Mouse (Mus musculus) kidney, embryonic 16.5 days (tissue): ENCODE data around the gene Tmem232. TPM values are rescaled to one million over a fixed set of nuclear protein-coding genes. Genes with fewer than 3 reads are reported as not detected.

Experiments used
- ATAC-seq: fragments of 200-750 bp; cut with Nextera tagmentation; 2 replicates; pipeline ENCODE4 v1.8.0; 2017; ENCODE audit warnings: moderate TSS enrichment; ENCODE audit not compliant: low FRiP score, low TSS enrichment
- H3K27ac ChIP-seq: fragments of 300-500 bp; sonication (generic); 2 replicates; pipeline ENCODE4 v1.5.1; 2014; ENCODE audit warnings: low read length
- H3K27me3 ChIP-seq: fragments of 300-500 bp; sonication (generic); 2 replicates; pipeline ENCODE4 v1.6.1; 2014; ENCODE audit warnings: low read length, control low read depth, mixed read lengths; ENCODE audit not compliant: insufficient read depth
- H3K36me3 ChIP-seq: fragments of 300-500 bp; sonication (generic); 2 replicates; pipeline ENCODE4 v1.6.1; 2014; ENCODE audit warnings: low read length, control low read depth, mixed read lengths; ENCODE audit not compliant: insufficient read depth
- H3K4me1 ChIP-seq: fragments of 300-500 bp; sonication (generic); 2 replicates; pipeline ENCODE4 v1.6.1; 2014; ENCODE audit warnings: low read length, control low read depth, mixed read lengths; ENCODE audit not compliant: insufficient read depth
- H3K4me2 ChIP-seq: fragments of 300-500 bp; sonication (generic); replicated peaks from 2 replicates; pipeline ENCODE4 v1.6.1; 2014; ENCODE audit warnings: low read depth, low read length
- H3K4me3 ChIP-seq: fragments of 300-500 bp; sonication (generic); 2 replicates; pipeline ENCODE4 v1.5.1; 2014; ENCODE audit warnings: mild to moderate bottlenecking, low read length
- H3K9ac ChIP-seq: fragments of 300-500 bp; sonication (generic); replicated peaks from 2 replicates; pipeline ENCODE4 v1.6.1; 2014; ENCODE audit warnings: low read length
- H3K9me3 ChIP-seq: fragments of 300-500 bp; sonication (generic); 2 replicates; pipeline ENCODE4 v1.6.1; 2016; ENCODE audit warnings: low read length, control low read depth
- whole genome bisulfite sequencing: fragments of 180-500 bp; shearing (Covaris S2); extraction: QIAGEN DNeasy Blood & Tissue Kit; methylation state at CpG from one replicate; pipeline ENCODE4 v1.1.7; 2014; 5-methylcytosine and 5-hydroxymethylcytosine counted together
- polyA plus RNA-seq: library from polyadenylated mRNA; unstranded; fragments of >200 nt; fragmentation: Nextera tagmentation; extraction: Ambion mirVana; gene quantifications from 2 replicates; pipeline ENCODE4 v1.2.1, GENCODE M21; 2015

Tmem232 gene
- polyA plus RNA-seq, 1 experiment from 2014 or later = 0.07 TPM

DNA sequence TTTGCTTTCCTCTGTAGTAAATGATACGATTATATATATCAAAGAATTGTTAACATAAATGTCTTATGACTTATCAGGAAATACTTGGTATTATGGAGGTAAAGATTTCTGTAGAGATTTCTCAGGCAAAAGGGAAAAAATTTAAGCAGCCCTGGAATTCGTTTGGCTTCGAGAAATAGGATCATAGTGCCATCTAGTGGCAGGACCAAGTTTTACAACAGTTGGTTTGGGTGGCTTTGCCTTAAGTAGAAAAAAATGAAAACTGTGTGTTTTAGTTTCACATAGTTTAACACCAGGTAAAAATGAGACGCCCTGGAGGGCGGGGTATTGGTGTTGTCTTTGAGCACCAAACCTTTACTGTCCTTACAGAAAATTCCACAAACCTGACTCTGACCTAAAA lies 22.2 kb upstream of the Tmem232 start:
- H3K27ac ChIP-seq = no peak overlapping the region
- H3K9ac ChIP-seq = no peak overlapping the region
- H3K36me3 ChIP-seq = no peaks in the 10 kb centered on the region
- no peaks in the 10 kb centered on the region for H3K27me3 ChIP-seq
- no peak overlapping the region for H3K4me2 ChIP-seq
- 0 out of 2 replicates have a peak, but pooled peaks have one; percentile 8 for ATAC-seq
- no peaks in the 10 kb centered on the region for H3K4me1 ChIP-seq
- no peaks in the 10 kb centered on the region for H3K9me3 ChIP-seq
- WGBS = 2% methylated on average over 5 of the region's 5 CpGs
- no peak overlapping the region for H3K4me3 ChIP-seq

DNA sequence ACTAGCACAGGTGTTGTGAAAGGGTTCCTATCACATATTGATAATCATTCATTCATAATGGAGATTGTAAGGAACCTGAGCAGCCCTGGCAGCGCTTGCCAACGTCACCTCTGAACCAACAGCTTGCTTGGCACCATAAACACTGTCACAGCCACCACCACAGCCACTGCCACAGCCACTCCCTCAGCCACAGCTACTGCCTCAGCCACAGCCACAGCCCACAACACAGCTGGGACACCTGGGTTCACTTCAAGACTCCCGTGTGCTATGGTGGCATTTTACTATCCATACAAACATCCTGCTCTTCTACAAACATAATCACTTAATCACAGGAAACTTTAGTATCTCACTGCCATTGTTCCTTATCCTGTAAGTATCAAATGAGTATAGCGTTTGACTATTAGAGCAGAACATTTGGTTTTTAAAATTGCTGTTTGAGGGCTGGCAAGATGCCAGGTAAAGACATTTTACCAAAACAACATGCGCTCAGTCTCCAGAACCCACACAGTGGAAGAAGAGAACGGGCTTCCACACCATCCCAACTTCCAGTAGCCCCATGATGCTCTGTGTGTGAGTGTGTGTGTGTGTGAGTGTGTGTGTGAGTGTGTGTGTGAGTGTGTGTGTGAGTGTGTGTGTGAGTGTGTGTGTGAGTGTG lies 20.9 kb upstream of the Tmem232 start:
- no peak for ATAC-seq
- WGBS = 56% methylated on average over 6 of the region's 6 CpGs
- Histone ChIP-seq H3K4me3 (no peak overlapping the region), H3K9ac (no peak overlapping the region), H3K4me1 (no peaks in the 10 kb centered on the region), H3K9me3 (no peaks in the 10 kb centered on the region), H3K27me3 (no peaks in the 10 kb centered on the region), H3K4me2 (no peak overlapping the region), H3K36me3 (no peaks in the 10 kb centered on the region), H3K27ac (no peak overlapping the region)

DNA sequence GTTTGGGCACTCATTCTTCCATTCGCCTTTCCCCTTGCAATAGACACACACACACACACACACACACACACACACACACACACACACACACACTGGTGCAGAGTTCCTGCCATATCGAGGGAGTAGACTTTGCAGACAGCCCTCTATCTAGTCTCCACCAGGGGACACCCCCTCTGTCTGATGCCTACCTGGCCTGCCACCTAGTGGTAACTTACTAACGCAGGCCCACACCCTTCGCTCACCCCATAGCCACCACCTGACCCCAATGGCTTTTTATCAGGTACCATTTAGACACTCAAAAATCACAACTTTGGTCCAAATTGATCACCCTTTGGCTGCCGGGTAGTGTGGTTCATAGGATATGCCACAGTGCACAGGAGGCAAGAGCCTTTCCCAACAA lies 18.7 kb upstream of the Tmem232 start:
- ATAC-seq = 0 out of 2 replicates have a peak, but pooled peaks have one; percentile 16
- Histone ChIP-seq H3K27me3 (no peaks in the 10 kb centered on the region), H3K36me3 (no peaks in the 10 kb centered on the region), H3K9ac (no peak overlapping the region), H3K9me3 (no peaks in the 10 kb centered on the region), H3K4me2 (no peak overlapping the region), H3K27ac (no peak overlapping the region), H3K4me3 (no peak overlapping the region), H3K4me1 (no peaks in the 10 kb centered on the region)
- WGBS = 53% methylated on average over 5 of the region's 5 CpGs

DNA sequence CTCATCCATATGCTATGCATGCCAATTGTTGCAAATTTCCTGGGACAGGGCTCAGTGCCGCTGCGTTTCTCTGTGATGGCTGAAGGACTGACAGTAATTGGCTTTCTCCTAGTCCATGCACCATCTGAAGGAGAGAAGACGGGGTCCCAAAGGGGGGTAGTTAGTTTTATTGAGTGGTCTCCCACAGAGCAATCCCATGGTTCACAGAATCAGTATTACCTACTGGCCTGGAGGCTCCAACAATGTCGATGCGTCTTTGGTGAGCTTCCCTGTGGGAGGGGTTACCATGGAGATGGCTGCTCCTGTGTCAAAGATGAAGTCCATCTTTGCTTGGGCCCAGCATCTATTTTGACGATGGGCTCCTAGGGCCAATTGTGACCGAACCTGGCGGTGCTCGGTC lies 18.2 kb upstream of the Tmem232 start:
- no peaks in the 10 kb centered on the region for H3K27me3 ChIP-seq
- H3K4me2 ChIP-seq = 0 out of 2 replicates have a peak overlapping the region, but pooled peaks have one; percentile 1
- H3K9ac ChIP-seq = no peak overlapping the region
- no peak overlapping the region for H3K4me3 ChIP-seq
- ATAC-seq = no peak
- no peaks in the 10 kb centered on the region for H3K4me1 ChIP-seq
- H3K36me3 ChIP-seq = no peaks in the 10 kb centered on the region
- no peaks in the 10 kb centered on the region for H3K9me3 ChIP-seq
- WGBS = 72% methylated on average over 9 of the region's 9 CpGs
- no peak overlapping the region for H3K27ac ChIP-seq

DNA sequence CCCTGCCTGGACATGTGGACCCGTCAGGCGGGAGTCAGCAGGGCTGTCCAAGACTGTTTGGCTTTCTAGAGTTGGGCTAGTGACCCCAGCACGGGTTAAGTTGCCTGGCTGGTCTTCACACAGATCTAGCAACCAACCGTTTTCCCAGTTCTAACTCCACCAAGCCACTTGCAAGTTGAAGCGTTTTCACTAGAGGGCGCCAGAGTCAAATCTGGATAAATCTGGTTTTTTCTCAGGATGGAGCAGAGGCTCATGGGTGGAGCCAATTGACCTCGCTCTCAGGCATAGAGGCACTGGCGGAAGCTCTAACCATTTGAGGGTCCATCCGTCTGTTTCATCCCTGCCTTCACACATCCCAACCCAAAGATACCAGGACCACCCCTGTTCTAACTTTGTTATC lies 17.6 kb upstream of the Tmem232 start:
- 0 out of 2 replicates have a peak overlapping the region, but pooled peaks have one; percentile 1 for H3K4me2 ChIP-seq
- ATAC-seq = no peak; the same call in 1 of the 2 replicates
- WGBS = 51% methylated on average over 9 of the region's 9 CpGs

DNA sequence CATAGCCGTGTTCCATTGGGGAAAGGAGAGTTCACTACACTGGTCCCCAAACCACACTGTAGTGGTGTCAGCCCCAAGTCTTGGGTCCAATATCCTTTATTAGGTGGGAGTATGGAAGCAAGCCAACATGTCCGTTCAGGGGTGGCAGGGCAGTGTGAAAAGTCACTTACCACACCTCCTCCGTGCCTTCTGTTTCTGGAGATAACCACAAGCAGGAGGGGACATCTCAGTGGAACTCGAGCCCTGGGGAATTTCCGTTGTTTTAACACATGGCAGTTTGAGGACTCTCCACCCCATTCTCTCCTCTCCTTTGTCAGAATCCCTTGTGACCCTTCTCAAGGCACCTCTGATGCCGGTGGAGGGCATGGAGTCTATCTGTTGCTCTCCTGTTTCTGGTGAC lies 16.6 kb upstream of the Tmem232 start:
- no peaks in the 10 kb centered on the region for H3K36me3 ChIP-seq
- H3K27ac ChIP-seq = no peak overlapping the region
- H3K4me3 ChIP-seq = no peak overlapping the region
- H3K4me2 ChIP-seq = no peak overlapping the region
- no peak for ATAC-seq
- H3K9ac ChIP-seq = no peak overlapping the region
- H3K27me3 ChIP-seq = no peaks in the 10 kb centered on the region
- no peaks in the 10 kb centered on the region for H3K9me3 ChIP-seq
- 54% methylated on average over 6 of the region's 6 CpGs for WGBS
- no peaks in the 10 kb centered on the region for H3K4me1 ChIP-seq

More for the DNA sequence above, 17.6 kb upstream of the Tmem232 start:
- H3K4me1 ChIP-seq = no peaks in the 10 kb centered on the region
- H3K4me3 ChIP-seq = no peak overlapping the region
- no peak overlapping the region for H3K9ac ChIP-seq
- H3K27ac ChIP-seq = no peak overlapping the region
- no peaks in the 10 kb centered on the region for H3K36me3 ChIP-seq
- H3K9me3 ChIP-seq = no peaks in the 10 kb centered on the region
- H3K27me3 ChIP-seq = no peaks in the 10 kb centered on the region

DNA sequence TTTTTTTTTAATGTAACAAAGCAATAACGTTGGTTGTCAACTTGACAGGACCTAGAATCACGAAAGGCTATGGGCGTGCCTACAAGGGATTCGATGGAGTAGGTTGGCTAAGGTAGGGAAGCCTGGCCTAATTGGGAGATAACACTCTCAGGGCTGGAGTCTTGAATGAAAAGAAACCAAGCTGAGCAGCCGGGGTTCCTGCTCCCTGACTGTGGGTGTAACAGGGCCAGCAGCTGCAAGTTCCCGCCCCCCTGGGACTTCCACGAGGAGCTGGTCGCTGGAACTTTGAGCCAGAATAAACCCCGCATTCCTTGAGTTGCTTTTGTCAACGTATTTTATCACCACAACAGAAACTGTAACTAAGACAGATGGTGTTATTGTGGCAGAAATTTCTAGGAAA lies 16.2 kb upstream of the Tmem232 start:
- Histone ChIP-seq H3K4me2 (no peak overlapping the region), H3K36me3 (no peaks in the 10 kb centered on the region), H3K4me1 (no peaks in the 10 kb centered on the region), H3K9me3 (no peaks in the 10 kb centered on the region), H3K9ac (no peak overlapping the region), H3K4me3 (no peak overlapping the region), H3K27me3 (no peaks in the 10 kb centered on the region), H3K27ac (no peak overlapping the region)
- WGBS = 60% methylated on average over 10 of the region's 10 CpGs
- ATAC-seq = no peak

DNA sequence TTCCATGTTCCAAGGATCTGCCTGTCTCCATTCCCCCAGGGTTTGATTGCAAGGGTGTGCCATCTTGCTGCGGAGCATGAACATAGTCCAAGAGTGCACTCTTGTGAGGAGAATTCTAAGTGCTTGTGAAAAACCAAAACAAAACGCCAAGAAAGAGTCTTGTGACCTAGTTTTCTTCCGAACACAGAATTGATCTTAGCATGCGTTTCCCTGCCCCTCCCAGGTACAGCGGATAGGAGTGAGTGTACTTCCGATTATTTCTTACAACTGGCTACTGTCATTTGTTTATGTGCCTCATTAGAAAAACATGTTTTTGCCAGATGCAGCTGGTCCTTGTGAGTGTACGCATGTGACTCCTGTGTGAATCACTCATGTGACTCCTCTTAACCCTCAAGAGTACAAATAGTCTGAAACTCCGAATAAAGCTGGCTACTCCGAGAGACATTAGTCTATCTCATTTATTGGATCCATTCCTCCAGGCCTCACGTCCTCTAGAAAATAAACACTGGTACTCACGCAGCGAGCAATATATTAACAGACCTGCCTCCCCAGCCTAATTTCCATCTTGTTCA lies 11.9 kb upstream of the Tmem232 start:
- H3K9me3 ChIP-seq = no peaks in the 10 kb centered on the region
- no peaks in the 10 kb centered on the region for H3K4me1 ChIP-seq
- H3K27ac ChIP-seq = no peak overlapping the region
- H3K4me3 ChIP-seq = no peak overlapping the region
- H3K9ac ChIP-seq = no peak overlapping the region
- no peaks in the 10 kb centered on the region for H3K36me3 ChIP-seq
- H3K27me3 ChIP-seq = no peaks in the 10 kb centered on the region
- no peak for ATAC-seq
- WGBS = 70% methylated on average over 12 of the region's 12 CpGs
- no peak overlapping the region for H3K4me2 ChIP-seq

DNA sequence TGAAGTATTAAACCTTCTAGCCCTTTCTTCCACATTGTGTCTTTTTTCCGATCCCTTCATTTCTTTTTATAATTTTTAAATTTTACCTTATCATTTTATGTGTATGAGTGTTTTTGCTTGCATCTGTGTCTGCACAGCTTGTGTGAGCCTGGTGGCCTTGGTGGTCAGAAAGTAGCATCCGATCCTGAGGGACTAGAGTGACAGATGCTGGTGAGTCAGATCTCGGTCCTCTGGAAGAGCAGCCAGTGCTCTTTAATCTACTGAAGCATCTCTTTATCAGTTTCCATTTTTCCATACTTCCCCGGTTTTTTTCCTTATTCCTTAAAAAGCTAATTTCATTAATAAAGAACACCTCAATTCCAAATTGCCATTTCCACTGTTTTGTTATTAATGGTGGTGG lies 9.8 kb upstream of the Tmem232 start:
- no peak for ATAC-seq
- Histone ChIP-seq H3K9me3 (no peaks in the 10 kb centered on the region), H3K36me3 (no peaks in the 10 kb centered on the region), H3K27me3 (no peaks in the 10 kb centered on the region), H3K4me2 (no peak overlapping the region), H3K9ac (no peak overlapping the region), H3K4me3 (no peak overlapping the region), H3K4me1 (no peaks in the 10 kb centered on the region), H3K27ac (no peak overlapping the region)
- WGBS = 84% methylated on average over 4 of the region's 4 CpGs

DNA sequence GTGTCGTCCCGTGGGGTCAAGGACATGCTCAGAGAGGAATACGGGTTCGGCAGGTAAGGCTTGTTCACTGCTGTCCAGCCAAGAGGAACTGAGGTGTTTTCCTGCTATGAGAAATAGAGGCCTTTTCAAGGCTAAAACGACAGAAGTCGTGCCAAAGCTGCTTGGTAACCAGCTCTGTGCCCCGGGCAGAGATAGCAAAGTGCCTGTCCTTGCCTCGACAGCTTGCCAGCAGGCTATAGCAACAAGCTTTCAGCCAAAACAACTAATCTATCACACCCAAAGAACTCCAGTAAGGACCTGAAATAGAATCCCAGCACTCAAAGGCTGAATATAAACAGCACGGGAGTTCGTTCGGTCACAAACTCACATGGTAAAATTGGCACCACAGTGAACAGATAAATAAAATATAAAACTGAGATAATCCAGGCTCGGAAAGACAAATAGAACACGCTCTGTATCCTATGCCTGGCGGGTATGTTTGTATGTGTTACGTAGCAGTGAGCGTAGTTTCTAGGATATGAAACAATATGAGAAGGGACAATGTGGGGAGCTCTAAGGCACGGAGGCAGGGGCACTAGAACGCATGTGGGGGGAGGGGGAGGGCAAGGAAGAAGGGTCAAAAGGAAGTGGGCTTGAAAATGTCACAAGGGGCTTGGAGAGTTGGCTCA lies 8.2 kb upstream of the Tmem232 start:
- no peak overlapping the region for H3K4me3 ChIP-seq
- 77% methylated on average over 18 of the region's 18 CpGs for WGBS
- H3K27me3 ChIP-seq = no peaks in the 10 kb centered on the region
- no peaks in the 10 kb centered on the region for H3K4me1 ChIP-seq
- no peak overlapping the region for H3K9ac ChIP-seq
- no peak overlapping the region for H3K27ac ChIP-seq
- H3K9me3 ChIP-seq = no peaks in the 10 kb centered on the region
- no peaks in the 10 kb centered on the region for H3K36me3 ChIP-seq
- no peak overlapping the region for H3K4me2 ChIP-seq
- no peak for ATAC-seq
